Mouse (Mus musculus) kidney, postnatal 14 days (tissue): Measurements from ENCODE around the gene Wapl.
A peak's percentile ranks its signal among the peaks of the same experiment; 100 is the strongest.

Experiments
- DNase-seq: peaks from one replicate; pipeline ENCODE4 v3.0.0; 2022; ENCODE audit warnings: mixed read lengths

Gene Wapl

GRCm38 (mm10) chr14:34673395-34674228 is at the start of gene Wapl:
Gene Wapl (plus strand): TSS chr14:34673928.
- peak; percentile 98 for DNase-seq

GRCm38 (mm10) chr14:34626824-34627223 is 46.9 kb upstream of the Wapl start:
- DNase-seq: no peak

- DNase-seq: no peak
These were observed 40.8 kb upstream of the Wapl start for GRCm38 (mm10) chr14:34632722-34633448.

GRCm38 (mm10) chr14:34635192-34635591 is 38.5 kb upstream of the Wapl start:
- DNase-seq: no peak

- DNase-seq: no peak
These were observed 38.0 kb upstream of the Wapl start for GRCm38 (mm10) chr14:34635721-34636120.

- DNase-seq: no peak
These were observed 29.6 kb upstream of the Wapl start for GRCm38 (mm10) chr14:34644140-34644539.

- DNase-seq: no peak
These were observed 25.8 kb upstream of the Wapl start for GRCm38 (mm10) chr14:34647870-34648475.

- DNase-seq: no peak
These were observed 16.6 kb upstream of the Wapl start for GRCm38 (mm10) chr14:34657131-34657530.

- no peak for DNase-seq
These were observed 13.4 kb upstream of the Wapl start for GRCm38 (mm10) chr14:34660351-34660787.

GRCm38 (mm10) chr14:34660788-34661591 is 12.7 kb upstream of the Wapl start:
- DNase-seq: no peak

GRCm38 (mm10) chr14:34661621-34662477 is 11.9 kb upstream of the Wapl start:
- peak; percentile 75 for DNase-seq

GRCm38 (mm10) chr14:34662478-34662826 is 11.3 kb upstream of the Wapl start:
- DNase-seq: no peak

GRCm38 (mm10) chr14:34663381-34663780 is 10.3 kb upstream of the Wapl start:
- no peak for DNase-seq

- no peak for DNase-seq
These were observed 4.6 kb upstream of the Wapl start for GRCm38 (mm10) chr14:34669082-34669481.

- DNase-seq: no peak
These were observed 3.5 kb upstream of the Wapl start for GRCm38 (mm10) chr14:34670256-34670655.

- DNase-seq: peak; percentile 68
These were observed 582 bp downstream of the Wapl start for GRCm38 (mm10) chr14:34674229-34674791.

GRCm38 (mm10) chr14:34674932-34675331 is 1.2 kb downstream of the Wapl start:
- DNase-seq: no peak

- no peak for DNase-seq
These were observed 1.7 kb downstream of the Wapl start for GRCm38 (mm10) chr14:34675347-34675865.

- no peak for DNase-seq
These were observed 7.1 kb downstream of the Wapl start for GRCm38 (mm10) chr14:34680815-34681214.

GRCm38 (mm10) chr14:34684989-34685388 is 11.3 kb downstream of the Wapl start:
- no peak for DNase-seq

GRCm38 (mm10) chr14:34693970-34694369 is 20.2 kb downstream of the Wapl start:
- DNase-seq: no peak
